Mouse (Mus musculus): ENCODE data around the gene Vmo1.

DNA sequence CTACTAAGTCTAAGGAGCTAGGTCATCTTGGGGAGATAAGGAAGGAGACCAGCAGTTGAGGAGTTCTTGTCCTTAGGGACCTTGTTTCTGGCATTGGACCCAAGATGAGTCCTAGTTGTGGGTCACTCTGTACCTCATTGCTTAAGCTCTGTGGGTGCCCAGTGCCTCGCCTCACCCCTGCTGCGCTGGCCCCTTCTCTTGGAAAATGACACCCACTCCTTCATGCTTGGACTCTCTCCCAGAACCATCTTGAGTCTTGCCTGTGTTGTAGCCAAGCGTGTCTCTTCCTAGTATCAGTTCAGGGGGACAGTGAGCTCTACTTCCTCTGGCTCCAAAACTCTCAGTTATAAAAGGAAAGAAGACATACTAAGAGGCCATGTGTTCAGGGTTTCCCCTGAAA lies 25.3 kb downstream of the Vmo1 start:
- TF ChIP-seq EP300 (IDR thresholded peaks at IDR 0.05; ENCODE audit: low read depth) (no peak), CTCF (IDR thresholded peaks at IDR 0.05; ENCODE audit: low read depth) (no peak)
